Mouse (Mus musculus): ENCODE measurements around the gene Prkce. TPM values are rescaled to one million over a fixed set of nuclear protein-coding genes. Genes with fewer than 3 reads are reported as not detected.

The Prkce gene
- polyA plus RNA-seq, 1 experiment: 1.9 TPM

DNA sequence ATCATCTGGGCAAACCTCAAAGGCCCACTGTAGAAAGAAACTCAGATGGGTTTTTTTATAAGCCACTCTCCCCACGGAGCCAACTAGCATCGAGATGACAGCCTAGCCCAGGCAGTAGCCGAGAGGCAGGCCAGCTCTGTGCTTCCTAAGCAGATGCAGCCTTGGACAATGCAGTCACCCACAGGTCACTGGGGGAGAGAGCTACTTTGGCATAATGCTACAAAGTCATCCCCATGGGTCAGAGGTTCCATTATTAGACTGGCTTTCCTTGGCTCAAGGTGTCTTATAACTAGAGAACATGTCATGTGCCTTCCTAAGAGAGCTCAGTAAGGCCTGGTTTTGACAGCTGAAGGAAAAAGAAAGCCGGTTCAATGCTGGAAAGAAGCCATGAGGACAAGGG is 465.5 kb downstream of the Prkce start:
- Histone ChIP-seq H3ac (ENCODE audit: control insufficient read depth, insufficient read length) (no peak overlapping the region), H3K36me3 (ENCODE audit: control insufficient read depth, insufficient read depth) (no peaks in the 10 kb centered on the region), H3K79me2 (ENCODE audit: control insufficient read depth, insufficient read depth) (no peaks in the 10 kb centered on the region), H3K4me3 (no peak overlapping the region), H3K27me3 (ENCODE audit: control insufficient read depth, insufficient read depth, insufficient read length) (no peaks in the 10 kb centered on the region), H3K4me2 (ENCODE audit: low read depth) (no peak overlapping the region)
- TF ChIP-seq CEBPB (IDR thresholded peaks at IDR 0.05; ENCODE audit: insufficient read depth, poor library complexity, severe bottlenecking) (no peak), MYOG (IDR thresholded peaks at IDR 0.05; ENCODE audit: control insufficient read depth in 1 of 3, insufficient read depth in 1 of 3, insufficient read length in 2 of 3, low read depth in 2 of 3) (no peak), POLR2AphosphoS2 (IDR thresholded peaks at IDR 0.05; ENCODE audit: insufficient read length, low read depth) (no peak), REST (IDR thresholded peaks at IDR 0.05; ENCODE audit: insufficient read depth, insufficient read length) (no peak), MAX (IDR thresholded peaks at IDR 0.05; ENCODE audit: low read depth) (no peak), POLR2A (IDR thresholded peaks at IDR 0.05; ENCODE audit: insufficient read length, low read depth) (no peak), E2F4 (IDR thresholded peaks at IDR 0.05; ENCODE audit: insufficient read depth) (no peak), TCF3 (IDR thresholded peaks at IDR 0.05; ENCODE audit: insufficient read length, low read depth) (no peak), SRF (IDR thresholded peaks at IDR 0.05; ENCODE audit: control insufficient read depth, insufficient read length, low read depth) (no peak), TCF12 (IDR thresholded peaks at IDR 0.05; ENCODE audit: insufficient read depth, poor library complexity, severe bottlenecking) (no peak), USF1 (IDR thresholded peaks at IDR 0.05; ENCODE audit: low read depth) (no peak), MYOD1 (IDR thresholded peaks at IDR 0.05; ENCODE audit: control insufficient read depth in 1 of 3, insufficient read length in 2 of 3, low read depth in 2 of 3) (no peak)

DNA sequence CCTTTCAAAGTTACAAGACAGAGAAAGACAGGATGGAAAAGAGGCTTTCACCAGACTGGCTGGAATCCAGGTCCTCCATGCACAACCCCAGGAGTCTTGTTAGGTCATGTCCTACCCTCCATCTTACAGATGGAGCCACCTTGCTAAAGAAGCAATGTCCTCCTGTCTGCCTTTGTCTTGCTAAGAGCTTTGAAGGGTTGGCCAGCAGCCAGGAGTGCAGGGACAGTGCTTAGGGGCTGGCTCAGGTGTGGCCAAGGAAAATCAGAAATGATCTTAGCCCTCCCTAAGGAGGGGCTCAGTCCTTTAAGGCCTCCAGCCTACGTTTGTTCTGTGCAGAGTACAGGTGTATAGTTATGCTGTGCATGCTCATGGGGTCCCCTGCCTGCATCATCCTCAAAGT is 469.7 kb downstream of the Prkce start:
- no peak overlapping the region for H3K4me2 ChIP-seq (ENCODE audit: low read depth)
- no peak for TF ChIP-seq E2F4 (IDR thresholded peaks at IDR 0.05; ENCODE audit: insufficient read depth)
- no peak for TF ChIP-seq MYOD1 (IDR thresholded peaks at IDR 0.05; ENCODE audit: control insufficient read depth in 1 of 3, insufficient read length in 2 of 3, low read depth in 2 of 3)
- TF ChIP-seq USF1 (IDR thresholded peaks at IDR 0.05; ENCODE audit: low read depth): no peak
- no peak for TF ChIP-seq MYOG (IDR thresholded peaks at IDR 0.05; ENCODE audit: control insufficient read depth in 1 of 3, insufficient read depth in 1 of 3, insufficient read length in 2 of 3, low read depth in 2 of 3)
- TF ChIP-seq POLR2AphosphoS2 (IDR thresholded peaks at IDR 0.05; ENCODE audit: insufficient read length, low read depth): no peak
- no peak for TF ChIP-seq SRF (IDR thresholded peaks at IDR 0.05; ENCODE audit: control insufficient read depth, insufficient read length, low read depth)
- no peak for TF ChIP-seq POLR2A (IDR thresholded peaks at IDR 0.05; ENCODE audit: insufficient read length, low read depth)
- TF ChIP-seq CEBPB (IDR thresholded peaks at IDR 0.05; ENCODE audit: insufficient read depth, poor library complexity, severe bottlenecking): no peak
- TF ChIP-seq TCF3 (IDR thresholded peaks at IDR 0.05; ENCODE audit: insufficient read length, low read depth): no peak
- TF ChIP-seq MAX (IDR thresholded peaks at IDR 0.05; ENCODE audit: low read depth): no peak
- no peak overlapping the region for H3ac ChIP-seq (ENCODE audit: control insufficient read depth, insufficient read length)
- no peaks in the 10 kb centered on the region for H3K36me3 ChIP-seq (ENCODE audit: control insufficient read depth, insufficient read depth)
- no peaks in the 10 kb centered on the region for H3K79me2 ChIP-seq (ENCODE audit: control insufficient read depth, insufficient read depth)
- no peak overlapping the region for H3K4me3 ChIP-seq
- no peaks in the 10 kb centered on the region for H3K27me3 ChIP-seq (ENCODE audit: control insufficient read depth, insufficient read depth, insufficient read length)

DNA sequence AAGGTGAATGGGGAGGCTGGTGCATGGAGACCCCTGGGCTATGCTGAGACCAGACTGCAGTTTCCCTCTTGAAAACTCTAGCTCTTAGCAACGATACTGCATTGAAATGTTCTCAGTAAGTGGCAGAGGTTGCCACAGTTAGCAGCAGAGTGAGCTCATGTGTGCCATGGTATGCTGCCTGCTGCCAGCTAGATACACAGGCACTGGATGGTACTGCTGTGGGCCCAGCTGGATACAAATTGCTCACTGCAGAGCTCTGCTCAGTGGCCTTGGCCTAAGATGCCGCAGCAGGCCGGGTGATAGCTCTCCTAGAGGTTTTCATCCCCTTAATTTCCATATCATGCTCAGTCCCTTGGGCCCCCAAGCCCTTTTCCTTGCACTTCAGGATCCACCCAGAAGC is 471.7 kb downstream of the Prkce start:
- Histone ChIP-seq H3K36me3 (ENCODE audit: control insufficient read depth, insufficient read depth) (no peaks in the 10 kb centered on the region), H3K4me2 (ENCODE audit: low read depth) (no peak overlapping the region), H3K79me2 (ENCODE audit: control insufficient read depth, insufficient read depth) (no peaks in the 10 kb centered on the region), H3ac (ENCODE audit: control insufficient read depth, insufficient read length) (no peak overlapping the region), H3K27me3 (ENCODE audit: control insufficient read depth, insufficient read depth, insufficient read length) (no peaks in the 10 kb centered on the region), H3K4me3 (no peak overlapping the region)
- no peak for TF ChIP-seq POLR2AphosphoS2 (IDR thresholded peaks at IDR 0.05; ENCODE audit: insufficient read length, low read depth)

DNA sequence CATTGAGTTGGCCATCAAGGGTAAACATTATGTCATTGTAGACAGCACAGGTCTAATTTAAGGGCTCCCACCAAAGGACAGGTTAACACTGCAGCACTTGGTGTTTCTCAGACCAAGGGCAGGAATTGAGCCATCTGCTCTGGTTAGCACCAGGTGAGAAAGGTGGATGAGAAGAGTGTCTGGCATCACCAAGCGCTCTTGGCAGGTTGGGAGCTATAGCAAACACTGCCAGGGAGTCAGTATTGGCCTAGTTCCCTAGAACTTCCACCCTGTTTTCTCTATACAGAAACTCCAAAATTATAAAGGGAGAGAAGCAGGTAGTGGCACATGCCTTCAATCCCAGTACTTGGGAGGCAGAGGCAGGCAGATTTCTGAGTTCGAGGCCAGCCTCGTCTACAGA is 479.6 kb downstream of the Prkce start:
- Histone ChIP-seq H3K79me2 (ENCODE audit: control insufficient read depth, insufficient read depth) (no peaks in the 10 kb centered on the region), H3K36me3 (ENCODE audit: control insufficient read depth, insufficient read depth) (no peaks in the 10 kb centered on the region), H3K27me3 (ENCODE audit: control insufficient read depth, insufficient read depth, insufficient read length) (no peaks in the 10 kb centered on the region), H3K4me3 (no peak overlapping the region), H3K4me2 (ENCODE audit: low read depth) (no peak overlapping the region), H3ac (ENCODE audit: control insufficient read depth, insufficient read length) (no peak overlapping the region)
- TF ChIP-seq REST (IDR thresholded peaks at IDR 0.05; ENCODE audit: insufficient read depth, insufficient read length) (no peak), E2F4 (IDR thresholded peaks at IDR 0.05; ENCODE audit: insufficient read depth) (no peak), SRF (IDR thresholded peaks at IDR 0.05; ENCODE audit: control insufficient read depth, insufficient read length, low read depth) (no peak), MYOG (IDR thresholded peaks at IDR 0.05; ENCODE audit: control insufficient read depth in 1 of 3, insufficient read depth in 1 of 3, insufficient read length in 2 of 3, low read depth in 2 of 3) (no peak)

DNA sequence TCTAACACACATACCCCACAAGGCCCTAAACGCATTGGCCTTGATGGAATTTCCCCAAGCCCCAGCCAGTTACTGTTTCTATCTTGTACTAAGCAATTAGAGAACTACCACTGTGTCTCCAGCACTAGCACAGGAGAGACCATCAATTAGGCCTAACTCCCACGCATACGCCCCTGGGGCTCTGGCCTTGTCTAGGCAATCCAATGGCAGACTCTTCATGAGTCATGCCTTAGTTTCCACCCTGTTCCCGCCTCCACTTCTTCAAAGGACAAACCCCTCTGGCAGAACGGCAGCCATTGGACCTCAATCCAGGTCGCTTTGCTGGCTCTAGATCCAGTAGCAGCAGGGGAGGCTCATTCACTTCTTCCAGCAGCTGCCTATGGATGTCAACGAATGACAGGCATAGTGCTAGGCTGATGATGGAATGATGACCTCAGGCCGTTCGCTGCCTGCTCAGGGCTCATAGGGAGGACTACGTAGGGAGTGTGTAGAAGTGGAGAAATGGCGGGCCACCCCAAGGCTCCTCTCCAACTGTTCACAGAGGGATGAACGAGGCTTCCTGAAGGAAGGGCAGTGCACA is 481.4 kb downstream of the Prkce start:
- H3K4me3 ChIP-seq: no peak overlapping the region
- no peak overlapping the region for H3K4me2 ChIP-seq (ENCODE audit: low read depth)
- no peaks in the 10 kb centered on the region for H3K27me3 ChIP-seq (ENCODE audit: control insufficient read depth, insufficient read depth, insufficient read length)
- H3K79me2 ChIP-seq (ENCODE audit: control insufficient read depth, insufficient read depth): no peaks in the 10 kb centered on the region
- no peaks in the 10 kb centered on the region for H3K36me3 ChIP-seq (ENCODE audit: control insufficient read depth, insufficient read depth)
- TF ChIP-seq MYOD1 (IDR thresholded peaks at IDR 0.05; ENCODE audit: control insufficient read depth in 1 of 3, insufficient read length in 2 of 3, low read depth in 2 of 3) (peak in 2 of 3 experiments; percentile 56 to 67), REST (IDR thresholded peaks at IDR 0.05; ENCODE audit: insufficient read depth, insufficient read length) (no peak)
- H3ac ChIP-seq (ENCODE audit: control insufficient read depth, insufficient read length): no peak overlapping the region
